Mouse (Mus musculus) hematopoietic stem cell, adult 5-6 weeks (primary cell): Measurements from ENCODE around the gene Cct2. TPM values are rescaled to one million over a fixed set of nuclear protein-coding genes. Genes with fewer than 3 reads are reported as not detected.
"Not testable (repeated sequence)": the region's sequence is repeated elsewhere in the genome, so short reads cannot be mapped to it uniquely, and the experiment has no call there.

Experiments used
- ATAC-seq, 2 experiments: fragments of 125-278 bp in 1 of 2; replicated peaks in 1 of 2; 2 replicates each; pipeline ENCODE4 v1.8.0; 2016 to 2017; ENCODE audit warnings: inconsistent platforms in 2 of 2, mild to moderate bottlenecking in 2 of 2, moderate number of reproducible peaks in 2 of 2, low read depth in 1 of 2, moderate TSS enrichment in 1 of 2; ENCODE audit not compliant: low FRiP score in 2 of 2, poor library complexity in 2 of 2, severe bottlenecking in 2 of 2, insufficient read depth in 1 of 2, low TSS enrichment in 1 of 2
- total RNA-seq: library from RNA; stranded (forward); fragments of 172-1452, 232-1000 nt; gene quantifications from 2 replicates; pipeline ENCODE4 v1.2.3, GENCODE M21; 2017

The Cct2 gene
- total RNA-seq, 1 experiment from 2014 or later, result 549 TPM

DNA sequence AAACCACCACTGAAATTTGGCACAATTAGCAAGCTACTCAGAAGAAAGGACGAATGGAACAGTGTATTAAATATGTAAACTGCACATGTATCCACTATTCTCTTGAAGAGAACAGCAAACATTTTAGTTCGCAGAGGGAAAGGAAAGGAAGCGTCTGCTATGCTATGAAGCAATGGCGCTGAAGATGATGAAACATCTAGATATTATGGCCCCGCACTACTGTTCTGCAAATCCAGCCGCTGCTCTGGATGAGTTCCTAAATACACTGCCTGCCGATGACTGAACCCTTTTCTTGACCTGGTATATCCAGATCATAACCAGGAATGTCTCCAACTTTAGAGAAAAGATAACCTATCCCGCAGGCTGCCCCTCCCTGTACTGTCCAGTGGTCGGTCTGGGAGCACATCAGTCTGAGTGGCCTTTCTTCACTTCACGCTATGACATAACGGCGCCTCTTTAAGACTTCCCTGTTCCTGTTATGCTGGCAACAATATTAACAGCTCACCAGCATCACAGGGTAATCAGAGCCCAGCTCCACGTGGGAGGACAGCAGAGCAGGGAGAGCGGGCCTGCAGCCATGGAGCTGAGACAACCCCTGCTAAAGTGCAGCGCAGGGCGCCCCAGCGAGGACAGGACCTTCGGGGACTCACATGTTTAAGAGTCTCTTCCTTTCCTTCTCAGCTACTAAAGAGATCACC, 8.7 kb upstream of the Cct2 start:
- peak in 1 of 2 experiments; percentile 61; a peak in 1 of 4 replicates for ATAC-seq

DNA sequence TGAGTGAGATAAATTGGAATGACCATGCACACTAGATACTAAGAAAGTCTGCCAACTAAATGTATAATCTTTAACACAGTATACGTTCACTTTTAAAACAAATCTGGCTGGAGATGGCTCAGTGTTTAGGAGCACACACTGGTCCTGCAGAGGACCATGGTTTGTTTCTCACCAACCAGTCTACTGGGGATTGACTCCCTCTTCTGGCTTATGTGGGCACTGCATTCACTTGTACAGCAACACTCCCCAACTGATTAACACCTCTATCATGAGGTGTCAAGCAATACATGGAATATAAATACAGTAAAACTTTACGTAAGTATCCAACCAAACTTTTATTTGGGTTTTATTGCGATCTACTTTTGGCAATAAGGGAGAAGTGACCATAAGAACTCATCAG, 5.5 kb upstream of the Cct2 start:
- ATAC-seq, result no peak

DNA sequence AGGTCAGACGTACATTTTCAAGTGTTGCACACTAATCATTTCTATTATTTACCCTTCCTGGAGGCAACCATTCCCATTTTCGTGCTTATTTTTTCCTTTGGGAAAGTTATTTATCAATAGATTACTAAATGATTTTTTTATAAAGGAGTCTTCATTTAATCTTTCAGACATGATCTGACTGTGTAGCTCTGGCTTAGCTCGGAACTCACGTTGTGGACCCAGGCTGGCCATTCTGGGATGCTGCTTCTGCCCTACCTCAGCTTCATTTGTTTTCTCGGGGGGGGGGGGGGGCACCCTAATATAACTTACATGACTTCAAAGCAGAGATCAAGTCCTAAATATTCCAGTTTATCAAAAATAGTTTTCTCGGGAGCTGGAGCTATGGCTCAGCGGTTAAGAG, 462 bp upstream of the Cct2 start:
- ATAC-seq, result no peak

- ATAC-seq, result peak; percentile 15 to 22; a peak in 1 of 4 replicates
Measured at GRCm38 (mm10) chr10:117062894-117063253, 740 bp downstream of the Cct2 start.

DNA sequence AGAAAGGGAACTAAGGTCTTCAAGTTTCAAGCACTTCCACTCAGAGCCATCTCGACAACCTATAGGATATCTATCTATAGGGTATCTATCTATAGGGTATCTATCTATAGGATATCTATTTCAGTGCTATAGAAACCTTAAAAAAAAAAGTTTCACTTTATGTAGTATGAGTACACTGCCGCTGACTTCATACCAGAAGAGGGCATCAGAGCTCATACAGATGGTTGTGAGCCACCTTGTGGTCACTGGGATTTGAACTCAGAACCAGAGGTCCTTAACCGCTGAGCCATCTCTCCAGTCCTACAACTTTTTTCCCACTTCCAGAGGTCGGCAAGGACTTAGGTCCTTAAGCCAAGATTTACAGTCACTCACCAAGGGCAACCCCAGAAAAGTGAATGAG, 7.9 kb downstream of the Cct2 start:
- no peak for ATAC-seq

DNA sequence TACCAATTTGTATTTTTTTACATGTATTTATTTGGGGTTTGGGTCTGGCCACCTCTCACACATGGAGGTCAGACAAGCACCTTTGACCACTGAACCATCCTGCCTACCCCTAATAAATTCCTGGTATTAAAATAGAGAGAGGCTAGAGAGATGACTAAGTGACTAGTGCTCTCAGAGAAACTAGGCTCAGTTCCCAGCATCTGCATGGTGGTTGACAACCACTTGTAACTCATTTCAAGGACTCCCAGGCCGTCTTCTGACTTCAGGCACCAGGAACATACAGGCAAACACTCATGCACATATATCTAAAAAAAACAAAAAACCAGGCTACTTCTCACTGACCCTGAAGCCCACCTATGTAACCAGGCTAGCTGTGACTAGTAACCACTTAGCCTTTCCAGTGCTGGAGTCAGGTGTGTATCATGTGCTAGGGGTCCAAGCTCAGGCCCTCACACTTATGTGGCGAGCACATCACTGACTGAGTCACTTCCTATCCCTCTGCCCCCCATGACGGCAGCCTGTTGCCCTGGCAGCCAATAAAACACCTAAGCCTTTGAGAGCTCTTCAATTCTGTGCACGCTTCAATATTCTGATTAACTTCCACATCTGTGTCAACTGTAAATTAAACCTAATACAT, 13.5 kb downstream of the Cct2 start:
- ATAC-seq, result no peak

- no peak for ATAC-seq
Measured at GRCm38 (mm10) chr10:117049253-117049652, 14.4 kb downstream of the Cct2 start.

DNA sequence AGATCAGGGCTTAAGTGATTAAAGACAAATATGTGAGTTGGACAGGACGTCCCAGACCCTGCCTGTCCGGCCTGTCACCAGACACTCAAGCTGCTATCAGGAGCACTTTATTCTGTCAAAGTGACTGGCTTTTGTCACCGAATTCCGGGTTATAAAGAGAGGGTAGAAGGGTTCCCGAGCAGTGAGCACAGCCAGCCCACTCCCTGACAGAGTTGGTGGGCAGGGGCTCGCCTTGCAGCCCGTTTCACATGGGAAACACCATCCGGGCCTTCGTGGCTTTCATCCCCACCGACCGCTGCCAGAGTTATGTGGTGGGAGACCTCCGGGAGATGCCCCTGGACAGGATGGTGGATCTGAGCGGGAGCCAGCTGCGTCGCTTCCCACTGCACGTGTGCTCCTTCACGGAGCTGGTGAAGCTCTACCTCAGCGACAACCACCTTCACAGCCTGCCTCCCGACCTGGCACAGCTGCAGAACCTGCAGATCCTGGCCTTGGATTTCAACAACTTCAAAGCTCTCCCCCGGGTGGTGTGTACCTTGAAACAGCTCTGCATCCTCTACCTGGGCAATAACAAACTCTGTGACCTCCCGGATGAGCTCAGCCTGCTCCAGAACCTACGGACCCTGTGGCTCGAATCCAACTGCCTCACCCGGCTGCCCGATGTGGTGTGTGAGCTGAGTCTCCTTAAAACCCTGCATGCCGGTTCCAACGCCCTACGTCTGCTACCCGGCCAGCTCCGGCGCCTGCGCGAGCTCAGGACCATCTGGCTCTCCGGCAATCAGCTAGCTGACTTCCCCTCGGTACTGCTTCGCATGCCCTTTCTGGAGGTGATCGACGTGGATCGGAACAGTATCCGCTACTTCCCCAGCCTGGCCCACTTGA, 18.2 kb downstream of the Cct2 start, which contains the start of gene Lrrc10:
TSS of gene Lrrc10 (plus strand) at position 167 of the 882 bp plus-strand sequence.
- peak; percentile 49 to 60 for ATAC-seq

DNA sequence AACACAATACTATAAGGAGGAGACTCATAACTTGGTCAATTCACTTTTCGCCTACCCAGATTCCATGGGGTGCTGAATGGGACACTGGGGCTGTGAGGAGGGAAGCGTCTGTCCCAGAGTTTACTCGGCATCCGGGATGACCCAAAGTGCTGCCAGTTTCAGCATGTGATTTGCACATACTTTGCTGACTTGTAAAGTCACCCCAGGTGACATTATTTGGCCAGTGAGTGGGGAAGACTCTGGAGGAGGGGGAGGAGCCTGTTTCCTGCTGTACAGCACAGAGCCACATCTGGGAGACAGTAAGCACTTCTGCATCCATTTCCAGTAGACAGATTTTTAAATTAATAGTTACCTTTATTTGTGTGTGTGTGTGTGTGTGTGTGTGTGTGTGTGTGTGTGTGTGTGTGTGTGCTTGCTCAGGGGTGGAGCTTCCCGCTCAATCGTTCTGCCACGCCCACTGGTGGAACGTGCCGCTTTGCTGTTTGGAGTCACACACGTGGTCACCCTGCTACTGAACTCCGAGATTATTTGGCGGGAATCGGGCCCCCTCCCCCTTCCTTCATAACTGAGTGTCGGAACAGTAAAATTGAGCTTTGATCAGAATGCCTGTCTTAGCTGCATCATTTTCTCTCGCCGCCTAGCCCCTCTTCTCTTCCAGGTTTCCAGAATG, 20.0 kb downstream of the Cct2 start:
- ATAC-seq, result 0 out of 4 replicates have a peak, but pooled peaks of 1 of the 2 experiments have one; percentile 47

- no peak for ATAC-seq
Measured at GRCm38 (mm10) chr10:117042295-117042694, 21.3 kb downstream of the Cct2 start.

GRCm38 (mm10) chr10:117040355-117040754, 23.3 kb downstream of the Cct2 start:
- ATAC-seq, result no peak

- peak; percentile 87 to 95 for ATAC-seq
Measured at GRCm38 (mm10) chr10:117033785-117034184, 29.8 kb downstream of the Cct2 start.

- no peak for ATAC-seq
Measured at GRCm38 (mm10) chr10:117031160-117031559, 32.5 kb downstream of the Cct2 start.

DNA sequence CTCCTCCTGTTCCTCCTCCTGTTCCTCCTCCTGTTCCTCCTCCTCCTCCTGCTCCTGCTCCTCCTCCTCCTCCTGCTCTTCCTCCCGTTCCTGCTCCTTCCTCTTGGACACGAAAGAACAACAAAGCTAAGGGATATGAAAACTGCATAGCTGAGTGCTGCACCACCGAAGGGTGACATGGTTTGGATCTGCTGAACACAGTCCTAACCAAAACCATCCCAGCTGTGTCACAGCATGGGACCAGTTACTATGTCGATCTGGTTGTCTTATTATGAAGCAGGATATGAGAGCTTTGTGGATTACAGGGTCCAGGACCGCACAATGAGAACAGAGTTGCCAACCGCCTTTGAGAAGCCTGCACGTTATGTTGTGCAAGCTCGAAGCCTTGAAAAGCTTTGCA, 37.4 kb downstream of the Cct2 start:
- ATAC-seq, result no peak

GRCm38 (mm10) chr10:117025776-117026175, 37.8 kb downstream of the Cct2 start:
- ATAC-seq, result not testable (repeated sequence)

DNA sequence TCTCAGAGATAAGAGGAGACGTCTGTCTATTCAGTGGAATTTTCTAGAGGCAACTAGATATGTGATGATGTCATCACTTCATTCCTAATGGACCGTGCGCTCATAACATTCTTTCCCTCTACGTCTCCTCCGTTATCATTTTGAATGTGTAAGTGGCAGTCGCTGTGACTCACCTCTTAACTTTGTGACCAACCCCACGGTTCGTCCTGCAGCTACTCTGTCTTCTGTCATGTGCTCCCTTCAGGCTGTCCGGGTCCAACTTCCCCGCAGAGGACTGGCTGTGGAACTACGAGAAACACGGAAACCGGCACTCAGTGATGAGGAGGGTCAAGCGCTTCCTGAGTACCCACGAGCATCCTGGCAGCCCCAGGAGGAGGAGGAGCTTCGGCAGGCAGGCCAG, 39.9 kb downstream of the Cct2 start:
- ATAC-seq, result peak; percentile 42 to 49; a peak in 3 of 4 replicates

DNA sequence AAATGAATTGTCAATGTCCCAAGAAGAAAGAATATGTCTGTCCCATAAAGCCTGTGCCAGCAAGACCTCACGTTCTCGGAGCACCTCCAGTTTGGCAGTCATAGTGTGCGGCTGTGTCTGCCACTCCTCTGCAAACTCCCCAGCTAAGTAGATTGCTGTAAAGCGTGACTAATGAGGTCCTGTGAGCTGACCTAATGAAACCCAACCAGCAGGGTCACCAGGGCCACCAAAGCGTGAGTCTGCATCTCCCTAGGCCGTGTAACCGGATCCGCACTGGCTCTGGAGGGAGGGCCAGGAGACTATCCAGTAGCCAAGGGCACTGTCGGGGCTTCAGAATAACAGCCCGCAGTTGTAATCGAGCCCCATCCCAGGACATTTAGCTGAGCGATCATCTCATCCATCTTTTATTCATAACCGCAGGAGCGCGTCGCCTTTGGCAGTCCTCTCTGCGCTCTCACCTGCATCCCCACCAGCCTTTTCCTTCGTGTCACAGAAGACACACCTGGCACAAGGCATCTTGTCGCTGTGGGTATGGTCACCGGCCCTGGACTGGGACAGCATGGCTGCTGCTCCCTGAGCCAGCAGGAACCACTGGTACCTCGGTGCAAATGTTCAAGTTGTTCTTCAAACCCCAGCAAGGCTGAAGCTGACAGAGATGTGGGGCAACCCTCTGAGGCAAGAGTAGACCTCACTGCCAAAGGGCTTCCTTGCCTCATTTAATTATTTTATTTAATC, 42.4 kb downstream of the Cct2 start:
- no peak for ATAC-seq
